Comparison of ENCODE assay signal across 8 mouse cellular contexts in genomic region chr1:168391617-168392499, GRCm38 (mm10). TPM values are rescaled to one million over a fixed set of nuclear protein-coding genes. Genes with fewer than 3 reads are reported as not detected.
DNase-seq lines count a peak whose midpoint lies in the region; ATAC-seq lines count a peak whose summit lies in the region.

No protein-coding gene starts in this region.

- H3K4me3 ChIP-seq in forebrain, embryonic 12.5 days (replicated peaks) = no peak overlapping the region
- no peak overlapping the region for H3K4me3 ChIP-seq in intestine, embryonic 15.5 days (replicated peaks)
- H3K4me3 ChIP-seq in lung, embryonic 16.5 days (ENCODE audit: low read length) = no peak overlapping the region; the same call in 1 of the 2 replicates

- H3K27me3 ChIP-seq in forebrain, embryonic 12.5 days = no peaks in the 10 kb centered on the region
- H3K27me3 ChIP-seq in intestine, embryonic 15.5 days (replicated peaks) = no peaks in the 10 kb centered on the region
- no peaks in the 10 kb centered on the region for H3K27me3 ChIP-seq in lung, embryonic 16.5 days (ENCODE audit: control insufficient read depth, insufficient read depth, low read depth, low read length)

- H3K27ac ChIP-seq in forebrain, embryonic 12.5 days = peak overlapping the region; percentile 87
- peak overlapping the region; percentile 48 for H3K27ac ChIP-seq in intestine, embryonic 15.5 days
- H3K27ac ChIP-seq in lung, embryonic 16.5 days (ENCODE audit: low read length) = peak overlapping the region; percentile 24

- peaks cover 66% of the 10 kb centered on the region for H3K4me1 ChIP-seq in forebrain, embryonic 12.5 days
- H3K4me1 ChIP-seq in intestine, embryonic 15.5 days (replicated peaks) = peaks cover 16% of the 10 kb centered on the region
- peaks cover 53% of the 10 kb centered on the region for H3K4me1 ChIP-seq in lung, embryonic 16.5 days (replicated peaks; ENCODE audit: control insufficient read depth, insufficient read depth, low read length)

- 14% methylated on average over 20 of the region's 20 CpGs for WGBS in forebrain, embryonic 12.5 days
- WGBS in intestine, embryonic 15.5 days = 24% methylated on average over 20 of the region's 20 CpGs
- 10% methylated on average over 20 of the region's 20 CpGs for WGBS in lung, embryonic 16.5 days

- peaks cover 11% of the 10 kb centered on the region; the same call in 1 of the 2 replicates for H3K36me3 ChIP-seq in forebrain, embryonic 12.5 days (replicated peaks)
- H3K36me3 ChIP-seq in intestine, embryonic 15.5 days = no peaks in the 10 kb centered on the region
- H3K36me3 ChIP-seq in lung, embryonic 16.5 days (ENCODE audit: control insufficient read depth, insufficient read depth, low read length) = peaks cover 3% of the 10 kb centered on the region; the same call in 1 of the 2 replicates

- peak; percentile 49 to 63 for DNase-seq in left cerebral cortex, postnatal 10 days (ENCODE audit: extremely low spot score in 1 of 2, low spot score in 2 of 2)
- DNase-seq in left cerebral cortex, adult 9 months (ENCODE audit: low spot score in 2 of 2) = no peak
- peak; percentile 63 to 64 for DNase-seq in adrenal gland, postnatal 36 days
- DNase-seq in c-Kit-positive CD71-positive TER-119-positive erythroid progenitor cells, embryonic 14.5 days (ENCODE audit: low spot score) = no peak
- no peak for DNase-seq in layer of hippocampus, adult 8-10 months (ENCODE audit: low spot score in 2 of 2)

- 0 out of 2 replicates have a peak overlapping the region, but pooled peaks have one; percentile 21 for H3K9ac ChIP-seq in forebrain, embryonic 12.5 days
- no peak overlapping the region for H3K9ac ChIP-seq in intestine, embryonic 15.5 days
- 0 out of 2 replicates have a peak overlapping the region, but pooled peaks have one; percentile 14 for H3K9ac ChIP-seq in lung, embryonic 16.5 days (ENCODE audit: low read length)

- ATAC-seq in forebrain, embryonic 12.5 days (ENCODE audit: low FRiP score) = peak; percentile 81
- peak; percentile 70; the same call in 1 of the 2 replicates for ATAC-seq in intestine, embryonic 15.5 days
- peak; percentile 65 for ATAC-seq in lung, embryonic 16.5 days (ENCODE audit: low read depth)

- H3K9me3 ChIP-seq in forebrain, embryonic 12.5 days = no peaks in the 10 kb centered on the region
- no peaks in the 10 kb centered on the region for H3K9me3 ChIP-seq in intestine, embryonic 15.5 days
- no peaks in the 10 kb centered on the region for H3K9me3 ChIP-seq in lung, embryonic 16.5 days (ENCODE audit: control insufficient read depth, low read length)

- peak overlapping the region; percentile 40 for H3K4me2 ChIP-seq in forebrain, embryonic 12.5 days
- peak overlapping the region; percentile 15 for H3K4me2 ChIP-seq in intestine, embryonic 15.5 days (replicated peaks)
- peak overlapping the region; percentile 49 for H3K4me2 ChIP-seq in lung, embryonic 16.5 days (ENCODE audit: low read depth, low read length)

- intact Hi-C loops in left cerebral cortex, postnatal 10 days (cut with DNase I) = no loop called here

RNA-seq across cellular contexts. Expression of gene Pbx1, which starts 40.2 kb away (rescaled TPM):
- 100 to 1,000 TPM; 164 to 181 TPM for total RNA-seq in left cerebral cortex, postnatal 10 days (2021)
- total RNA-seq in adrenal gland, postnatal 36 days (2021) = 100 to 1,000 TPM; 162 to 190 TPM
- 69.4 and 72.2 TPM in 2 replicates for polyA plus RNA-seq in forebrain, embryonic 12.5 days (2016; fragmentation: Nextera tagmentation; extraction: Ambion mirVana)
- 24.0 and 27.5 TPM in 2 replicates for polyA plus RNA-seq in intestine, embryonic 15.5 days (2015; fragmentation: Nextera tagmentation; extraction: Ambion mirVana)
- 34.0 and 34.3 TPM in 2 replicates for polyA plus RNA-seq in lung, embryonic 16.5 days (2015; fragmentation: Nextera tagmentation; extraction: Ambion mirVana)
- 100 to 1,000 TPM; 117 to 134 (median 122) TPM for total RNA-seq in layer of hippocampus, adult 8-10 months (2022)

Comparison
In these comparisons a context has a peak if more than half of its experiments do, and no peak if none do; other contexts are left out.
1. DNase-seq: peak in left cerebral cortex, postnatal 10 days (2 of 2) and adrenal gland, postnatal 36 days (2 of 2); none in left cerebral cortex, adult 9 months (0 of 2), c-Kit-positive CD71-positive TER-119-positive erythroid progenitor cells, embryonic 14.5 days (single experiment) and layer of hippocampus, adult 8-10 months (0 of 2).
2. H3K27ac ChIP-seq: peak in every context shown above with its lines; median percentile 87 in forebrain, embryonic 12.5 days; 48 in intestine, embryonic 15.5 days; 24 in lung, embryonic 16.5 days.
3. Peak in every context shown above with its lines, with median percentiles within 50 percentile points of each other: ATAC-seq and H3K4me2 ChIP-seq.